Mouse (Mus musculus): ENCODE measurements around the gene Spata25.
"Not testable (repeated sequence)": the region's sequence is repeated elsewhere in the genome, so short reads cannot be mapped to it uniquely, and the experiment has no call there.

Gene Spata25

DNA sequence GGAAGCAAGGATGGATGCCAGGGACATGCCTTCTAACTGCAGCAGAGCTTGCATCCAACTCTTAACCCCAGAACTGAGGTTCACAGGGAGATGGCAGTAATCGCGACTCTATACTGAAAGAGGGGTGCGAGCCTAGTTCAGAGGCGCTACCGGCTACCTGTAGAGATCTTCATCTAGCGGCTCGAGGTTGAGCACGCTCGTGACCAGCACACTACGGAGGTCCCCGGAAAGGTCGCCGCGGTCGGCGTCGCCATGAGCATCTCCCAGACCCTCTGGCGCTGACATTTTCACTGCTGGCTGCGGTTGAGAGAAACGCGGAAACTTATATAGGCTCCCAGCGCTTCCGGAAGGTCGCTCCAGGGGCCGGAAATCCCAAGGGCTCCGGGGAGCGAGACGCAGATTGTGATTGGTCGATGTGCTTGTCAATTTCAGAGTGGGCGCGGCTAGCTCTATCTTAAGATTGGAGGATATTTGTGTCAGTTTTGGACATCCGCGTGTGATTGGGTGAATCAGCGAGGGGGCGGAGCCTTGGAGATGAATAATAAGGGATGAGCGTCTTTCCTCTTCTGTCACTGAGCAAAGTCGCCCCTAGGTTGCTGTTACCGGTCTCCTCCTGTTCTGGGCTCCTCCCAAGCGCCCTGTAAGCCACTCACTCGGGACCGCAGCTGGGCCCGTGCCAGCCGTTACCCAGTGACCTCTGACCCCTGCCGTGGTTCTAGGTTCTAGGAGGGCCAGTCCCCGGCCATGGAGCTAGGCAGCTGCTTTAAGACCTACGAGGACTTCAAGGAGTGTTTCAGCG lies 23.6 kb downstream of the Spata25 start, which contains the start of the genes Acot8 and Zswim3:
Gene Acot8, minus strand, starts transcription at position 350 of the 799 bp plus-strand sequence.
Gene Zswim3, plus strand, starts transcription at position 566 of the 799 bp plus-strand sequence.
- peak; percentile 98 to 99 for DNase-seq

DNA sequence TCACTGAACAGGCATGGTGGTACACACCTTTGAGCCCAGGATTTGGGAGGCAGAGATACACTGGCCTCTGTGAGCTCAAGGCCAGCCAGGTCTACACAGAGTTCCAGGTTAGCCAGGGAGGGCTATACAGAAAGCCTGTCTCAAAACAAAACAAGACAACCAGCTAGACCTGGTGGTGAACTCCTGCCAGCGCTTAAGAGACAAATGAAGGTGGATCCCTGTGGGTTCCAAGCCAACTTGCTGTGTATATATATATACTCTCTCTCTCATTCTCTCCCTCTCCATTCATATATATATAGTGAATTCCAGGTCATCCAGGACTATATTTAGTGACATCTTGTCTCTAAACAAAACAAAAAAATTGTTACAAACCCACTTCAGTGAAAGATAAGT lies 24.4 kb downstream of the Spata25 start:
- DNase-seq, result no peak

DNA sequence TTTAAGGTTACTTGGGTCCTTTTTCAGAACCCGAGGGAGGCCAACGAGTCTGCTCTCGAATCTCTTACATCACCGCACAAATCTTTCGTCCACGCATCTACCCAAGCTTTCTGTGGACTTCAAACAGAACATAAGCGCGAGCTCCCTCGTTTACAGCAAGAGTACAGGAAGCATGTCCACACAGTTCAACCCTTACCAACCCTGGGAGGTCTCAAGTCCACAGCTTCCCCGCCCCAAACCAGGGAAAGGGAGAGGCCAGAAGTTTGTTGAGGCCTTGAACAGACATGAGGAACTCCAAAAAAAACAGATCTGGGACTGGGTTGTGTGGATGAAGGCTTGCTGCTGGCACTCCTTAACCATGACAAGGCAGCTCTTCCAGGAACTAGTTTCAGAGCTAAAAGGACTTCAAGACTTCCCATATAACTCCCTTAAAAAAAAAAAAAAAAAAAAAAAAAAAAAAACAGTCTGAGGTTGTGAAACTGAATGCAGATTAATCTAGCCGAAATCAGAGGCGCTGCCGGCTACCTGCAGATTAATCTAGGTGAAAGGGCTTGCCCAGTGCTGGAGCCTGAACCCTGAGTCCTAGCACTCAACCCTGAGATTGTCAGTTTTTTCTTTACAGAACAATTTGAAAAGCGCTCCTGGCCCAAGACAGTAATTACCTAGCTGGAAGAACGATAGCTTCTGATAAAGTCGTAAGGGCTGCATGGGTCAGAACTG lies 25.0 kb downstream of the Spata25 start:
- no peak for DNase-seq

DNA sequence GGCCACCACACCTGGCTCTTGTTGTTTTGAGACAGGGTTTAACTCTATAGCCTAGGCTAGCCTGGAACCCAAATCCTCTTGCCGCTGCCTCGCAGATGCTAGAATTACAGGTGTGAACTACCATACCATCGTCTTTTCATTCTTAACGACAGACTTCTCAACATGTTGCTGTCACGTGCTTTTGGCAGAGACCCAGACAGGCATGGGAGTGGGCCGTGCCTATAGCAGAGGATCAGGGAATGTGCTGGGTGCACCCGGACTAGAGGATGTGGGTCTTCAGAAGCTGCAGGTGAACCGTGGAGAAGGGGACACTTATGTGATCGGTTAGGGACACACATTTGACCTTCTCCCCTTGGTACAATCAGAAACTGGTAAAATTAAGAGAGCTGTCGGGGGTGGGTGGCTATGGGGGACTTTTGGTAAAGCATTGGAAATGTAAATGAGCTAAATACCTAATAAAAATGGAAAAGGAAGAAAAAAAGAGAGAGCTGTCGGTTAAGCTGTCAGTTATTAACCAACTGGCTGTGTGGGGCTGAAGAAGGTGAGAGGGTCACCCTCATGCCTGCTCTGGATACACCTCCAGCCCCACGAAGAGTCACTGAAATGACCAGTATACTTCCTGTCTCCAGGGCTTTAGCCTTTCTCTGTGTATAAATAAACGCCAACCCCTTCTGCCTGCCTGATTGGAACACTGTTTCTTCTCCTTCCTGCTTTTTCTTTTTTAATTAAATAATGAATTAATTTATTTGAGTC lies 27.9 kb downstream of the Spata25 start:
- no peak for DNase-seq

DNA sequence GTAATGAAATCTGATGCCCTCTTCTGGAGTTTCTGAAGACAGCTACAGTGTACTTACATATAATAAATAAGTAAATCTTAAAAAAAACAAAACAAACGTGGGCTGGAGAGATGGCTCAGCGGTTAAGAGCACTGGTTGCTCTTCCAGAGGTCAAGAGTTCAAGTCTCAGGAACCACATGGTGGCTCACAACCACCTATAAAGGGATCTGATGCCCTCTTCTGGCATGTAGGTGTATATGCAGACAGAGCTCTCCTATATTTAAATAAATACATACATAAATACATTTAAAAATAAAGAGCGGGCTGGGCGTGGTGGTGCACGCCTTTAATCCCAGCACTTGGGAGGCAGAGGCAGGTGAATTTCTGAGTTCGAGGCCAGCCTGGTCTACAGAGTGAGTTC lies 29.8 kb downstream of the Spata25 start:
- DNase-seq, result not testable (repeated sequence)

DNA sequence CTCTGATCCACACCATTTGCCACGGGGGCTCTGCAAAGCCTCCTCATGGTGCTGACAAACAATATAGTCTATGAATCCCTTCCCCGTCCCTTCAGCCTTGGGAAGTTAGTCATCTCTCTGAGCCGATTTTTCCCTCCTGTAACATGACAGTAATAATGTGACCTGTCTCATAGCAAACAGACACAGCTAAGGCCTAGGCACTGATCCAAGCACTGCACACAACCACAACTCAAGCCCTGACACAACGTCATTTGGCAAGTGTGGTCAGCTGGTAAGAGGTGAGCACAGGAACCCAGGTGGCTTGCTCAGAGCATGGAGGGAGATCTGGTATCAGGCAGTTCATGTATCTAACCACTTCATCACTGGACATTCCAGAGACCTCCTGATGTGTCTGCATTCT lies 32.5 kb downstream of the Spata25 start:
- DNase-seq, result no peak

DNA sequence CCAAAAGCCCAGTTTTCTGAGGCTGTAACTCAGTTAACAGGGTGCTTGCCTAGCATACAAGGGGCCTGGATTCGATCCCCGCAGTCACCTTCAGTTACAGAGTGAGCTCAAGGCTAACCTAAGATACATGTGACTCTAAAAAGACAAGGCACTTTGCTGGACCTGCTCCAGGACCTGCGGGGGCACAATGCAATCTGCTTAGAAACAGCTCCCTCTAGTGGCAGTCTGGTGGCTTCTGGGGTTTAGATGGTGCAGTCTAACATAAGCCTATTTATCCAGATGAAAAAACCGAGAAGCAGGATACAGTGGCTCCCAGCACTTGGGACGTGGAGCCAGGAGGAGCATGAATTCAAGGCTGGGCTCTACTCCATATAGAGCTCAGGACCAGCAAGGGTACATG lies 34.0 kb downstream of the Spata25 start:
- peak; percentile 80 to 87 for DNase-seq

DNA sequence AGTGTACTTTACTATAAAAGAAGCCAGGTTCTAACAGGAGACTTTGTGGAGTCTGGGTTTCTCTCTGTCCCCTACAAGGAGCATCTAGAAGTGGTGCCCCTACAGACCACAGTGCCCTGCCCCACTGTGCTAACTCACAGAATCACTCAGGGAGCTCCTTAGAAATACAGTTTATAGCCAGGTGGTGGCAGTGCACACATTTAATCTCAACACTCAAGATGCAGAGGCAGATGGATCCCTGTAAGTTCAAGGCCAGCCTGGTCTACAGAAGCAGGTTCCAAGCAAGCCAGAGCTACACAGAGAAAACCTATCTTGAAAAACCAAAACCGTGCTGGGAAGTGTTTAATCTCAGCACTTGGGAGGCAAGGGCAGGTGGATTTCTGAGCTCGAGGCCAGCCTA lies 34.6 kb downstream of the Spata25 start:
- peak in 1 of 2 experiments; percentile 20 for DNase-seq

DNA sequence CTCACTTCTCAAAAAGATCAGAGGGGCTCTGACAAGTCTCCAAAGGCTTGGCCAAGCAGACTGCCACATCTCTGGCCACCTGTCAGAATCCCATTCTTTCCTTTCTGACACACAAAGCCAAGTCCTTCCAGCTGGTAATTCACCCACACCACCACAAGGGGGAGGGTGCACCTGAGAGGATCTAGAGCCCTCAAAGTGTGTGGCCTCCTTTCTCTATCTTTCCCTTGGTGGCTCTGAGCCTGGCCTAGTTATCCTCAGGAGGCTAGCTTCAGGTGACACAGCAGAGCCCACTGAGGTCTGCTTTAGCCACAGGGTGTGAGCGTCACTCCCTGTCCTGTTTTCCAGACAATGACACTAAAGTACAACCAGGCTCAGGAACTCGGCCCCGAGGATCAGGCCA lies 35.1 kb downstream of the Spata25 start:
- DNase-seq, result peak; percentile 61 to 67

DNA sequence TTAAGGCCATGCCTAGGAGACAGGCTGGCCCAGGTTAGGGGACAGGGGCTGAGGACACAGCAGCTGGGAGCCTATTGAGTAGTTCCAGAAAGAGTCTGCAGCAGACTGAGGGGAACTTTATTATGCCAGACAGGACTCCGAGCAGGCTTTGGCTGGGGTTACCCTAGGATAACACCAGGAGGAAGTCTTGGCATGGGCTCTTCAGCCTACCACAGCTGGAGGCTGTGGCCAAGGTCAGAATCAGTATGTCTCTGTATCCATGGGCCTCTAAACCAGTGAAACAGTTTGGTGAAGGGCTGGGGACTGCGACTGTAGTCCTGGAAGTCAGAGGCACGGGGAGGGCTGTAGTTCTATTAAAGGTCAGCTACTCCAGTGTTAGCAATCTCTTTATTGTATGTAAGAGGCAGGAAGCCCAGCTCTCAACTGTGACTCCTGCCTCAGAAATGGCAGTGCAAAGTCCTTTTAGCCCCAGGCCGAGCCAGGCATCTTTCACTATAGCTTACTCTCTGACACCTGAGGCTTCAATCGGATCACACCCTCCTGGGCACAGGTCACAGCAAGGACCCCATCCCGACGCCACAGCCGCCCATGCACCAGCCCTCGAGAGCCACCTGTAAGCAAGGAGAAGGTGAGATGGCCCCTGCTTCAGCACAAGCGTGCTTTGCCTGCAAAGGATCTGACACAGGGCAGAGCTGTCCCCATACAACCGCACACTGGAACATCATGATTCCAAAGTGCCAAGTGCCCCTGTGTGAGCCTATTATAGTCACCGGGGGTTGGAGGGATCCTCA lies 35.7 kb downstream of the Spata25 start:
- DNase-seq, result no peak

DNA sequence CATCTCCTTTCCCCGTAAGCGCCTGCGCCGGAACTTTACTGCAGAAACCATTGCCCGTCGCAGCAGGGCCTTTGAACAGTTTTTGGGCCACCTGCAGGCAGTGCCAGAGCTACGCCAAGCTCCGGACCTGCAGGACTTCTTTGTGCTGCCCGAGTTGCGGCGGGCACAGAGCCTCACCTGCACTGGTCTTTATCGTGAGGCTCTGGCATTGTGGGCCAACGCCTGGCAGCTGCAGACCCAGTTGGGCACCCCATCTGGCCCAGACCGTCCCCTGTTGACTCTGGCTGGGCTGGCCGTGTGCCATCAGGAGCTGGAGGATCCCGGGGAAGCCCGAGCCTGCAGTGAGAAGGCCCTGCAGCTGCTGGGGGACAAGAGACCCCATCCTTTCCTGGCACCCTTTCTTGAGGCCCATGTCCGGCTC lies 36.5 kb downstream of the Spata25 start:
- DNase-seq, result no peak

DNA sequence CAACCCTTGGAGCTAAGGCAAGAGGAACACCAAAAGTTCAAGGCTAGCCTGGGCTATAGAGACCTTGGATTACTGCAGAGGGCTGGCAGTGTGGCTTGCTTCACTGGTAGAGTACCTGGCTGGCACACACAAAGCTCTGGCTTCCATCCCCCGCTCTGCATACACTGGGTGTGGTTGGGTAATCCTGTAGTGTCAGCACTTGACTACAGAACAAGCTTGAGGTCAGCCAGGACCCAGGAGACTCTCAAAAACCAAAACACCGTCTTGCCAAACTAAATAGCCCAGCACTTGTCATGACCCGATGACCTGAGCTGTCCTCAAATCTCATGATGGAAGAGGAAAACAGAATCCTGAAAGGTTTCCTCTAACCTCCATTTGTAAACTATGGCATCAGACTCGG lies 37.9 kb downstream of the Spata25 start:
- peak; percentile 51 to 67 for DNase-seq

DNA sequence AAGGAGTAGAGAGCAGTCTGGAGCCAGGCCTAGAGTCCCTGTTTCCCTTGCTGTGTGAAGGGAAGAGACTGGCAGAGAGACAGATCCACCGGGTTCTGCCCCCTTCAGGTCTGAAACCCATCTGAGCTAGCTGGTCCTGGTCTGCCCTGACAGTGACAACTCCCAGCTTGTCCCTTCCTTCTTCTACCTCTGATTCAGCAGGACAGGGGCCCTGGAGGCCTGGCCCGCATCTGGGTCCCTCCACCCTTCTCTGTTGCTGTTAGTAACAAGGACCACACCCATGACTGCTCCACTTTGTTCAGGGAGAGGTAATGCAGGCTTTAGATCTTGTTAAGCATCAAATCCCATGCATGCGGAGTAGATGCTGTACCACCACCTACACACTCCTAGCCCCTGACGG lies 39.9 kb downstream of the Spata25 start:
- DNase-seq, result no peak

DNA sequence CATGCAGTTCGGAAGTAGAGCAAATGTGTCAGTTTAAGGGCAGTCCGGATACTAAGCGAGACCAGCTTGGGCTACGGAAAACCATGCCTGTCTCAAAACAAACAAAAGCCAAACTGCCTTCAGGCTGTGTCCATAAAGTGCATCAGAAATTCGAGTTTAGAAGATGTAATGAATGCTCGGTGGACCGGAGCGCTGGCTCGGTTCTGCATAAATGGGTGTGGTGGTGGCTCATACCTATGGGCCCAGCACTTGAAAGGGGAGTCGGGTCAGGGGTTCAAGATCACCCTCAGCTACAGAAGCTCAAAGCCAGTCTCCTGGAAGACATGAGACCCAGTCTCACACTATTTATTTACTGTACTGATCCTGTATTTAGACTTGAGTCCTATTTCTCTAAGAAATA lies 40.6 kb downstream of the Spata25 start:
- DNase-seq, result no peak

DNA sequence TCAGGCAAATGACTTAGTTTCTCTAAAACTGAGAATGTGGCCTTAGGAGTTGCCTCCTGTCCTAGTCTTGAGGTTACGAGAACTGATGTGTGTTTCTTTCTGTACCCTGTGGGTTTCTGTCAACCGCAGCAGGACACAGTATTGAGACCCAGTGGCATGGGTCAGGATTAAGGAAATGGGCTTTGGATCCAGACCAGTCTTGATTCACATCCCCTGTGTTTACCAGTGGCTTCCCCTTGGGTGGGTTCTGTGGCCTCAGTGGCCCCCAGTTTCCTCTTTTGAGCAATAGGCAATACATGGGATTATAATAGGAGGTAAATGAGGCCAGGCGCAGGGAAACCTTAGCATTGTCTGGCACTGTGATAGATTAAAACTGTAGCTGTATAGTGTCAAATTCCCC lies 41.3 kb downstream of the Spata25 start:
- no peak for DNase-seq

DNA sequence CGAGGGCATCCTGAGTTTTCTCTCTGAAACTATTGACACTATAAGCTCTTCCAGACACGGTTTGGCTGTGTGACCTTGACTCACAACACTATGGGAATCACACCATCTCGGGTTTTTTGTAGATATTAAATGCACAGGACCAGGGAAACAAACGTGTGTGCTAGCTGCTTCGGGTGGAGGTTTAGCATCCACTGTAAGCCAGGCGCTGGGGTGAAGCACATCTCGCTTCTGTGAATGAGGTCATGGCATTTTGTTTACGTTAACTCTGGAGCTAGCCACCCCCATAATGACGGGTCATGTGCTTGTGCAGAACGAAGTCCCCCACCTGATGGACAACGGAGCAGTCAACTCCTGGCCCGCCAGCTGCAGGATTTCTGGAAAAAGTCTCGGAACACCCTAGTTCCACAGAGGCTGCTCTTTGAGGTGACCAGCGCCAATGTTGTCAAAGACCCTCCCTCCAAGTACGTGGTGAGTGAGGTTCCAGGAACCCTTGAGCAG lies 41.9 kb downstream of the Spata25 start:
- DNase-seq, result peak; percentile 35 to 44

DNA sequence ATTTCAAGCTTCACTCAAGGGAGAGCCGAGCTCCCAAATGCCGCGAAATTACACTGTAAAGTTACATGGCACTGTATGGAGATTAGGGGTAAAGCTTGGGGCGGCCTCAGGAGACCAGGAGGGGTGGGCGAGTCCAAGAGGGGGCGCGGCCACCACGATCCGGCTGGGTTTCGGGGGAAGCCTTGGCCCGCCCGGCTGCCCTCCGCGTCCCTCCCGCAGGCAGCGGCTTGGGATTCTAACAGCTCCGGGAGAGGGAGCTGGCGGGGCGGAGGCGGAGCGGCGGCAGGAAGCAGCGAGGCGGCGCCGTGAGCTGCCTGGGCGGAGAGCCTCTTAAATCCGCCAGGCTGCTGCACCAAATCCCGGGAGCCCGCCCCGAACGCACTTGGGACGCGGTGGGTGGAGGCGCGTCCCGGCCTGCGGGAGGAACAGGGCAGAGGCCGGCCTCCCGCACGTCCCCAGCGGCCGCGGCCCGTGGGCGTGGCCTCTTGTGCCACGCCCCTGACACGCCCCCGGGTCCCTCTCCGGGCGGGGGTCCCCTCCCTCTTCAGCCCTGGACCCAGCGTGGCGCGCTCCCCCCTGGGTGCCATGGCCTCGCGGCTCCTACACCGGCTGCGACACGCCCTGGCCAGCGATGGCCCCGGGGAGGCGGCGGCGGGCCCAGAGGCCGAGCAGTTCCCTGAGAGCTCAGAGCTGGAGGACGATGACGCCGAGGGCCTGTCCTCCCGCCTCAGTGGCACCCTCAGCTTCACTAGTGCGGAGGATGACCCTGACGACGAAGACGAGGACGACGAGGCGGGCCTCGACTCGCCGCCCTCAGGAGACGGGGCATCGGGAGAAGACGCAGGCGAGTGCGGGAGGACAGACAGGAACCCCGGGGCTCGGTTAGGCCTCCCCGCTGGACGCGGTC lies 42.6 kb downstream of the Spata25 start, which contains the start of gene Snx21:
Gene Snx21, plus strand, starts transcription at position 343 of the 907 bp plus-strand sequence.
- DNase-seq, result peak; percentile 90 to 96

DNA sequence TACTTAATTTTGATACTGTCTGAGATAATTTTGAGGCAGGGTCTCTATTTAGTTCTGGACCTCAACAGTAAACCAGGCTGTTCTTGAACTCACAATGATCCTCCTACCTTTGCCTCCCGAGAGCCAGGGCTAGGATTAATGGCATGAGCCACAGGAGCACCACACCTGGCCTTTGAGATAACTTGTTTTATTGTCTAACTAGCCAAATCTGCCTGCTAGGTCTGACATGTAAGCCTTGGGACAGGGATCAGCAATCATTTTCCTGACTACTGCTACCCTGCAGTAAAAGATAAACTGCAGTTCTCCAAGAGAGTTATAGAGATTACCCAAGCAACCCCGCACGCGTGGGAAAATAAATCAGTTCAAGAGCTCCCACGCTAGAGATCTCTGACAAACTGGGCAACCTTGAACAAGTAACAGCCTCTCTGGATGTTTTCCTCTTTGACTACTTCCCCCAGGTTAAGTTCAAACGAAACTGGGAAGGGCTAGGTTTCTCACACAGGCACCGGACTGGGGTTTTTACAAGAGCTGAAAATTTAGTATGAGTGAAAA lies 43.4 kb downstream of the Spata25 start:
- DNase-seq, result peak in 1 of 2 experiments; percentile 15

DNA sequence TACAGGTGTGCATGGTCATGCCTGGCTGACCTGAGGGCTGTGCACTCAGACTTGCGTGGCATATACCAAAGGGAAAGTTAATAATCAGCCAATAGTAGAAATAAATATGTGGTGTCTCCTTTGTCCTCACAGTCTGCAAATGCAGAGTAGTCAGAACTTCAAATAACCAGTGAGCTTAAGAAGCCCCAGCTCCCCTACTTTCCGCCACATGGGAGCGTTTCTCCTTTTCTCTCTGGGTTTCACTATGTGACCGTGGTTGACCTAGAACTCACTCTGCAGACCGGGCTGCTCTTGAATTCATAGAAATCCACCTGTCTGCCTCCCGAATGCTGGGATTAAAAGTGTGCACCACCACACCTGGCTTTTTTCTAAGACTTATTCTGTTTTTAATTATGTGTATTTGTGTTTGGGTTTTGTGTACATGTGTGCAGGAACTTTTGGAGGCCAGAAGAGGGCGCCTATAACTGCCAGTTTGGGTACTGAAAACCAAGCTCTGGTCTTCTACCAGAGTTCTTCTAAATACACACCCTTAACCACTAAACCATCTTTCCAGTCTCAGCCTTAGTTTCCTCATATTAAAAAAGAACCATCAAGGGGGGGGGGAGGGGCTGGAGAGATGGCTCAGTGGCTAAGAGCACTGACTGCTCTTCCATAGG lies 44.3 kb downstream of the Spata25 start:
- DNase-seq, result no peak

DNA sequence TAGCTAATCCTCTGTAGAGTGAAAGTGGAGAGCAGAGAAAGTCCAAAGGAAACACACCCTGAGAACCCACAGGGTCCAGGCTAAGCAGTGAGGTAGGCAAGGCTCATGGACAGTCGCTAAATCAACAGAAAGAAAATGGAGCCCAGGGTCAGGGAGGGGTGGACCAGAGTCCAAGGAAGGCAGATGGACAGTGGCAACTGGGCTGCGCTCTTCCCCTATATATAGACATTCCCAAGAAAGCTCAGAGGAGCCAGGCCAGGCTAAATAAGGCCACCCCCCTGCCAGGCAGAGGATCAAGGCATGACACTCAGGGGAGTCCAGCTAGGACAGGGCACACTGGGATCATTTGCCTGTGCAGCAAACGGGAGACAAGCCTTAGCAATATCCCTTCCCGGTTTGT lies 46.5 kb downstream of the Spata25 start:
- DNase-seq, result no peak

Measured in lung, postnatal 4 days (tissue).